Mouse (Mus musculus): ENCODE measurements around the gene Il10rb. TPM values are rescaled to one million over a fixed set of nuclear protein-coding genes. Genes with fewer than 3 reads are reported as not detected.

Il10rb gene
- polyA plus RNA-seq (2015; fragmentation: Nextera tagmentation; extraction: Ambion mirVana), result 32.3 and 33.6 TPM in 2 replicates

DNA sequence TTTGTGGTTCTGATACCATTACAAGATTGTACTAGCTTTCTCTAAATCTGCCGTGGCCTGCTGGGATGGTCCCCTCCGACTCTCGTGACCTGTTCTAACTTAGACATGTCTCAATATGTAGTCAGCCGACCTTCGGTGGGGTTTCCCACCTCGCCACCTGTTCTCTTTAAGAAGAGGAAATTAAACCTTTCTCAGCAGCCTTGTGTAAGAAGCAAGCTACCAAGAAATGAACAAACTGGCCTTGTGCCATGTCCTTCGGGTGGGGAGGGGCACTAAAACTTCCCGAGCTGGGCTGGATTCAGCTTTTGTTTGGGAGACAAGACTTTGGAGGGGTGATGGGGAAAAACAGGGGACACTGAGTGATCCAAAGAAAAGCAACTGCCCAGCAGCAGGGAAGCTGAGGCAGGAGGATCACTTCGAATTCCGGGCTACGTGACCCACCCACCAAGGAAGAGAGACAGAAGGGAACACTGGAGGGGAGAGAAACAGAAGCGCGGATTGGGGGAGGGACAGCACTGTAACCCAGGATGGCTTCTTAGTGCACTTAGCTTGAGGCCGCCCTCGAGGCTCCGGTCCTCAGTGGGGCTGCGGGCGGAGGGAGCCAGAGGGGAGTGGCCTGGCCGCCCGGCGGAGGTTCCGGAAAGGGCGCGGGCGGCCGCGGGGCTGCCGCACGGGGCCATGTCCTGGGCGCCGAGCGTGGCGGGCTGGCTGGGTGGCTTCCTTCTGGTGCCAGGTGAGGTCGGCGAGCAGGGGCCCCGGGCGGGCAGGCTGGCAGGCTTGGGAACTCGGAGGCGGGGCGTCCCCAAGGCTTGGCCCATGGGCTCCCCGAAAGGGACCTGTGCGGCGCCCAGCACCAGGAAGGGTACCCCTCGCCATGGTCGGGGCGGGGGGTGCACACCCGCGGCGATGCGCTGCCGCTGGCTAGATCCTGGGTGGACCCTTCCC is at the start of gene Il10rb:
Gene Il10rb (plus strand): TSS at position 525 of the 945 bp plus-strand sequence.
- WGBS (ENCODE audit: insufficient replicate concordance), result 2% methylated on average over 51 of the region's 51 CpGs
- Histone ChIP-seq H3K4me1 (ENCODE audit: control insufficient read depth, low read depth, low read length) (peaks cover 44% of the 10 kb centered on the region), H3K27ac (ENCODE audit: low read length) (peak within 1 kb of the TSS; percentile 93), H3K4me2 (ENCODE audit: low read depth, low read length) (peak within 1 kb of the TSS; percentile 79), H3K9me3 (replicated peaks; ENCODE audit: control insufficient read depth, low read length) (no peaks in the 10 kb centered on the region), H3K27me3 (ENCODE audit: control insufficient read depth, insufficient read depth, low read depth, low read length) (no peaks in the 10 kb centered on the region), H3K36me3 (ENCODE audit: control insufficient read depth, insufficient read depth) (peaks cover 29% of the 10 kb centered on the region), H3K9ac (ENCODE audit: low read depth, low read length) (peak within 1 kb of the TSS; percentile 97), H3K4me3 (ENCODE audit: low read depth, low read length) (peak within 1 kb of the TSS; percentile 85)
- peak; percentile 93 for ATAC-seq (ENCODE audit: low read depth)

DNA sequence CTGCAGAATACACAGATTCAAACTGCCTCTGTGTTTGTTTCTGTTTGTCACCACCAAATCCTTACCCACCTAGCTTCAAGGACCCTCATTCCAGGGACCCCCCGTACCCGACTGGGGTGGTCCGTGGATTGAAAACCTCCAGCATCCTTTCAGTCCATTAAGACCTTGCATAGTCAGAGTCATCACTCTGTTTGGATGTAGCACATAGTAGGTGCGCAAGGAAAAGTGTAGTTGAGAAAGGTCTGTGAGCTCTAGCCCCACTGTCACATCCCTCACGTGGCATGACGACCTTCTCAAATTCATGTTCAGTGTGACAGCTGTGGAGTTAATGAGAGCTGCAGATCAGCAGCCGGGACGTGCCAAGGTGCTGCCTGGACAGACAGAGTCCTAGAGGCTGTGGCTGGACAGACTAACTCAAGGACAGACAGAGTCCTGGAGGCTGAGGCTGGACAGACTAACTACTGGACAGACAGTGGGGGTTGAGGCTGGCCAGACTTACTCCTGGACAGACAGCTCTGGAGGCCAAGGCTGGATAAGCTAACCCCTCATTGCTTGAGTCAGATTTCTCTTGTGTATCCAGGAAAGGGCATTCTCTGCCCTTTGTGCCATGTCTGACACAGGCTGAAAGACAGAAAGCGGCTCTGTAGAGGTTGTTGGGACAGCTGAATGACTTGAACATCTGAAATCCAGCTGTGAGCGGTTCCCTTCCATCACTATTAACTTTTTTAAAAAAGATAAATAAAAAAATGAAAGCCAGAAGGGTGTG is 49.0 kb upstream of the Il10rb start:
- no peak for ATAC-seq (ENCODE audit: low read depth)
- peak overlapping the region; percentile 4; the same call in 1 of the 2 replicates for H3K27ac ChIP-seq (ENCODE audit: low read length)
- 82% methylated on average over 10 of the region's 10 CpGs for WGBS (ENCODE audit: insufficient replicate concordance)
- H3K27me3 ChIP-seq (ENCODE audit: control insufficient read depth, insufficient read depth, low read depth, low read length), result no peaks in the 10 kb centered on the region
- H3K9me3 ChIP-seq (replicated peaks; ENCODE audit: control insufficient read depth, low read length), result no peaks in the 10 kb centered on the region
- no peaks in the 10 kb centered on the region for H3K36me3 ChIP-seq (ENCODE audit: control insufficient read depth, insufficient read depth)
- no peak overlapping the region for H3K4me3 ChIP-seq (ENCODE audit: low read depth, low read length)
- no peak overlapping the region for H3K4me2 ChIP-seq (ENCODE audit: low read depth, low read length)
- peak overlapping the region; percentile 26; the same call in 1 of the 2 replicates for H3K9ac ChIP-seq (ENCODE audit: low read depth, low read length)
- peaks cover 49% of the 10 kb centered on the region for H3K4me1 ChIP-seq (ENCODE audit: control insufficient read depth, low read depth, low read length)

DNA sequence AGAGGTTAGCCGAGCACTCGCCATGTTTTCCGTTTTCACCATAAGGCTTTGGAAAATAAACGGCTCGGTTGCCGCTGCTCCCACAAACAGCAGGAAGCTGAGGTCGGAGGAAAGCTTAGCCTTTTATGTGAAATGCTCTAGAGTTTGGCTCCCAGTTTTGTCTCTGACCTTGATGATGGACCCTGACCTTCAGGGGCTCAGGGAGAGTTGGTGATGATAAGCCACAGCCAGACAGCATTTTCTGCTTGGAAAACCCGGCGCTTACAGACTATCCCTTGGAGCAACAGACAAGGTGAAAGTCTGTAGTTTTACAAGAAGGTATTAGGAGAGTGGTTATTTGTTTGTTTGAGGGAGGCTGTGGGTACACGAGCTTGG is 48.5 kb upstream of the Il10rb start:
- peak overlapping the region; percentile 4; the same call in 1 of the 2 replicates for H3K27ac ChIP-seq (ENCODE audit: low read length)
- H3K36me3 ChIP-seq (ENCODE audit: control insufficient read depth, insufficient read depth), result no peaks in the 10 kb centered on the region
- no peaks in the 10 kb centered on the region for H3K9me3 ChIP-seq (replicated peaks; ENCODE audit: control insufficient read depth, low read length)
- 65% methylated on average over 10 of the region's 10 CpGs for WGBS (ENCODE audit: insufficient replicate concordance)
- H3K27me3 ChIP-seq (ENCODE audit: control insufficient read depth, insufficient read depth, low read depth, low read length), result no peaks in the 10 kb centered on the region
- H3K4me3 ChIP-seq (ENCODE audit: low read depth, low read length), result no peak overlapping the region
- peak overlapping the region; percentile 1; the same call in 1 of the 2 replicates for H3K9ac ChIP-seq (ENCODE audit: low read depth, low read length)
- ATAC-seq (ENCODE audit: low read depth), result no peak
- H3K4me1 ChIP-seq (ENCODE audit: control insufficient read depth, low read depth, low read length), result peaks cover 47% of the 10 kb centered on the region
- H3K4me2 ChIP-seq (ENCODE audit: low read depth, low read length), result no peak overlapping the region

DNA sequence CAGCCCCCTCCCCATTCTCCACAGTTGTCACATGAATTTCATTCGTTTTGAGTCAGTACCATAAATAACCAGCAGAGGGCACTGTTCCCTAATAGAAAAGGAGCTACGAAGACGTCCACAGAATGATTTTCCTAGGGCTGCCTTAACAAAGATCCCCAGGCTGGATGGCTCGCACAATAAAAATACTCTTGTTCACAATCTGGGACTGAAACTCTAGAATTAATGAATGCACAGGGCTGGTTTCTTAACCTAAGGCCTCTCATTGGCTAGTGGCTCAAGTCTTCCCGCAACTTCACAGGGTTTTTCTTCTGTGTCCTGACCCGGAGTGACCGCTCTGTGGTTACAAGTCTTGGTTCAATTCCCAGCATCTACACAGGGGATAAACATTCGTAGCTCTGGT is 47.4 kb upstream of the Il10rb start:
- Histone ChIP-seq H3K36me3 (ENCODE audit: control insufficient read depth, insufficient read depth) (no peaks in the 10 kb centered on the region), H3K9ac (ENCODE audit: low read depth, low read length) (peak overlapping the region; percentile 4; the same call in 1 of the 2 replicates), H3K27me3 (ENCODE audit: control insufficient read depth, insufficient read depth, low read depth, low read length) (no peaks in the 10 kb centered on the region), H3K9me3 (replicated peaks; ENCODE audit: control insufficient read depth, low read length) (no peaks in the 10 kb centered on the region), H3K27ac (ENCODE audit: low read length) (peak overlapping the region; percentile 77; the same call in 1 of the 2 replicates), H3K4me3 (ENCODE audit: low read depth, low read length) (no peak overlapping the region), H3K4me1 (ENCODE audit: control insufficient read depth, low read depth, low read length) (peaks cover 47% of the 10 kb centered on the region), H3K4me2 (ENCODE audit: low read depth, low read length) (no peak overlapping the region)
- 40% methylated on average over 8 of the region's 8 CpGs for WGBS (ENCODE audit: insufficient replicate concordance)
- ATAC-seq (ENCODE audit: low read depth), result no peak

DNA sequence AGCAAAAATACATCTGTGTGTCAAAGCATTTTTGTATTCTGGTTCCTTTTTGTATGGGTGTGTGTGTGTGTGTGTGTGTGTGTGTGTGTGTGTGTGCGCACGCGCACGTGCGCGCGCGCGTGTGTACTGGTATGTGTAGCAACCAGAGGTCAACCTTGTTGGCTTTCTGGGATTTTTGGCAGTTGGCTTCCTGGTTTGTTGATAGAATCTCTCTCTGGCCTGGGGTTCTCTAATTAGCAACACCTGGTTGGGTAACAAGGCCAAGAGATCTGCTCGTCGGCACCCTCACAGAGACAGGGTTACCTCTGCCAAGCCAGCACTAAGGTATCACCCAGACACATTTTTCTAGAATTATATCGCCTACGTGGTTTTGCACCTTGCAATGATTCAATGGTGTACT is 46.4 kb upstream of the Il10rb start:
- Histone ChIP-seq H3K4me1 (ENCODE audit: control insufficient read depth, low read depth, low read length) (peaks cover 41% of the 10 kb centered on the region), H3K9me3 (replicated peaks; ENCODE audit: control insufficient read depth, low read length) (no peaks in the 10 kb centered on the region), H3K4me3 (ENCODE audit: low read depth, low read length) (no peak overlapping the region), H3K27me3 (ENCODE audit: control insufficient read depth, insufficient read depth, low read depth, low read length) (no peaks in the 10 kb centered on the region), H3K9ac (ENCODE audit: low read depth, low read length) (no peak overlapping the region), H3K36me3 (ENCODE audit: control insufficient read depth, insufficient read depth) (no peaks in the 10 kb centered on the region), H3K27ac (ENCODE audit: low read length) (peak overlapping the region; percentile 77), H3K4me2 (ENCODE audit: low read depth, low read length) (no peak overlapping the region)
- ATAC-seq (ENCODE audit: low read depth), result no peak
- 82% methylated on average over 13 of the region's 13 CpGs for WGBS (ENCODE audit: insufficient replicate concordance)

DNA sequence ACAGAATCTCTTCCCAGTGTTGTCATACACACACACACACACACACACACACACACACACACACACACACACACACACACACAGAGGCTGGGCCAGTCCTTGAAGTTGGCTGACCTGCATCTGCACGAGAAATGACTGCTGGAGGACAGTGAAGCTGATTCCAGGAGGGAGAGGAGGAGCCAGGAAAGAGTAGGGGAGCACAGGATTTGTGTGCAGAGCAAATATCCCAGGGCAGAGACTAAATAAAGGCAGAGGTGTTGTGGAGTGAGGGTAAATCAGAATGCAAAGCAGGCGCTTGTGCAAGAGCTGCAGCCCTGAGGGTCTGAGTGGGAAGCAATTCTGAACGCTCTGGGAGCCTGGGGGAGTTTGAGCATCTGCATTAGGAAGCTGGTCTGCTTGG is 45.8 kb upstream of the Il10rb start:
- Histone ChIP-seq H3K4me1 (ENCODE audit: control insufficient read depth, low read depth, low read length) (peaks cover 38% of the 10 kb centered on the region), H3K27me3 (ENCODE audit: control insufficient read depth, insufficient read depth, low read depth, low read length) (no peaks in the 10 kb centered on the region), H3K27ac (ENCODE audit: low read length) (peak overlapping the region; percentile 77), H3K4me3 (ENCODE audit: low read depth, low read length) (no peak overlapping the region), H3K9ac (ENCODE audit: low read depth, low read length) (no peak overlapping the region), H3K4me2 (ENCODE audit: low read depth, low read length) (no peak overlapping the region), H3K9me3 (replicated peaks; ENCODE audit: control insufficient read depth, low read length) (no peaks in the 10 kb centered on the region), H3K36me3 (ENCODE audit: control insufficient read depth, insufficient read depth) (no peaks in the 10 kb centered on the region)
- 57% methylated on average over 3 of the region's 3 CpGs for WGBS (ENCODE audit: insufficient replicate concordance)
- ATAC-seq (ENCODE audit: low read depth), result peak; percentile 51

DNA sequence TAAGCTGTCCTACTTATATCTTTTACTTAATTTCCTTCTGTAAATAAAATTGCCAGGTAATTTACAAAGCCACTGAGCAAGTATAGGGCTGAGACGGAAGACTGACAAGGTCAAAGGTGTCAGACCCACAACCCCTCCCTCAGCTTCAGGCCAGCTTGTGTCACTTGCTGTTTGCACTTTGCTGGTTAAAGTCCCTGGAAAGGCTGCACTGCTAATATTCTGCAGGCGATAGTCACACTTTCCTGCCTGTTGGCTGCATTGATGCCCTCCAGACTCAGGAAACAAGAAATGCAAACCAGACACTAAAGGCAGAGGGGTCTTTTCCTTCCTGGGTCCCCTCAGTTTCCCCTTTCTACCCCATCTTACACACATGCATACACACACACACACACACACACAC is 44.0 kb upstream of the Il10rb start:
- Histone ChIP-seq H3K9me3 (replicated peaks; ENCODE audit: control insufficient read depth, low read length) (no peaks in the 10 kb centered on the region), H3K9ac (ENCODE audit: low read depth, low read length) (no peak overlapping the region), H3K4me2 (ENCODE audit: low read depth, low read length) (no peak overlapping the region), H3K27me3 (ENCODE audit: control insufficient read depth, insufficient read depth, low read depth, low read length) (no peaks in the 10 kb centered on the region), H3K4me1 (ENCODE audit: control insufficient read depth, low read depth, low read length) (peaks cover 36% of the 10 kb centered on the region), H3K4me3 (ENCODE audit: low read depth, low read length) (no peak overlapping the region), H3K27ac (ENCODE audit: low read length) (peak overlapping the region; percentile 71), H3K36me3 (ENCODE audit: control insufficient read depth, insufficient read depth) (no peaks in the 10 kb centered on the region)
- ATAC-seq (ENCODE audit: low read depth), result peak; percentile 36
- WGBS (ENCODE audit: insufficient replicate concordance), result 50% methylated on average over 2 of the region's 2 CpGs

DNA sequence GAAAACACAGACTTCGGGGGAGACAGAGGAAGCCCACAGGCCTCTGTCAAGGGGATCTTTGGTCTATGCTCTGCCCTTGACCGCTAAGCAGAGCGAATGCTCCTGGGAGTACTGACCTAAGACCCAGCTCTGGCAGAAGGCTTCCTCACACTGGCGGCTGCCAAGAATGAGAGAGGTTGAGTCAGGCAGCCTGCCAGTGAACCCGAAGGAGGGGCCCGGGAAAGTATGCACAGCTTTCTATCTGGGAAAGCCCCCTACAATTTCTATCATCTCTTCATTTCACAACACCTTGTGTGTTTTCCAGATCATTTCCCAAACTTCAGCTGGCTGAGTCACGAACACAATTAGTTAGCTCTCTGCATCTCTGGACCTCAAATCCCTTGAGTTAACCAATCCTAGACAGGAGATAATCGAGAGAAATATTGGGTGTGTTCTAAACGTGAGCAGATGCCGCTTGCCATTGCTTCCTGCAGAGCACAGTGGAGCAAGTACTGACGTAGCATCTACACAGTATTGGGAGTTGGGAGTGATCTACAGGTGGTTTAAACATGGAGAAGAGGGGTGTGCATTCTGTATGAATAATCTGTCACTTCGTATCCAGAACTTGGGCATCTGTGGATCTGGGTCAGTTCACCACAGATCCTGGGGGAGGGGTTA is 43.2 kb upstream of the Il10rb start:
- Histone ChIP-seq H3K4me2 (ENCODE audit: low read depth, low read length) (no peak overlapping the region), H3K4me3 (ENCODE audit: low read depth, low read length) (no peak overlapping the region), H3K4me1 (ENCODE audit: control insufficient read depth, low read depth, low read length) (peaks cover 36% of the 10 kb centered on the region), H3K9ac (ENCODE audit: low read depth, low read length) (no peak overlapping the region), H3K9me3 (replicated peaks; ENCODE audit: control insufficient read depth, low read length) (no peaks in the 10 kb centered on the region), H3K27ac (ENCODE audit: low read length) (peak overlapping the region; percentile 71), H3K36me3 (ENCODE audit: control insufficient read depth, insufficient read depth) (no peaks in the 10 kb centered on the region), H3K27me3 (ENCODE audit: control insufficient read depth, insufficient read depth, low read depth, low read length) (no peaks in the 10 kb centered on the region)
- ATAC-seq (ENCODE audit: low read depth), result no peak
- 53% methylated on average over 12 of the region's 12 CpGs for WGBS (ENCODE audit: insufficient replicate concordance)

Data from liver, embryonic 16.5 days (tissue).